Mouse (Mus musculus): Measurements from ENCODE around the gene Macrod2.

DNA sequence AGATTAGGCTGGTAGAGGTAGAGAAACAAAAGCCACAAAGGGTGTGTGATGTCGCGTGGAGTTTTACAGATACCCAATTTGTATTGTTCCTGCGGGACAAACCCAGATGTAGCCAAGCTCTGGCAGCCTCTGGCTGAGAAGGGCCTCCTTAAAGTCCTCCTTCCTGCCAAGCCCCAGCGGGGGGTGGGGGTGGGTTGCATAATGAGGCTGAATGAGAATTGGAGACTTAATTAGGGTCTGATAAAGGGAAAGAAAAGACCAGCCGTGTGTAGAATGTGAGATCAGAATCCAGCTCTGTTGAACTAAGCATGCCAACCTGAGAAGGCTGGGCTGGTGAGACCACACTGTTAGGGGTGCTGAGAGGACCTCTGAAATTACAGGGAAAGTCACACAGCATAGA lies 1967.8 kb downstream of the Macrod2 start:
- TF ChIP-seq CTCF (IDR thresholded peaks at IDR 0.05; ENCODE audit: borderline replicate concordance, insufficient read depth, low read depth, low read length): no peak
- TF ChIP-seq POLR2A (IDR thresholded peaks at IDR 0.05; ENCODE audit: borderline replicate concordance, insufficient read depth, low read length): no peak

All from cerebellum, adult 2 months (tissue).